Mouse (Mus musculus): ENCODE measurements around the gene 1700069L16Rik.

DNA sequence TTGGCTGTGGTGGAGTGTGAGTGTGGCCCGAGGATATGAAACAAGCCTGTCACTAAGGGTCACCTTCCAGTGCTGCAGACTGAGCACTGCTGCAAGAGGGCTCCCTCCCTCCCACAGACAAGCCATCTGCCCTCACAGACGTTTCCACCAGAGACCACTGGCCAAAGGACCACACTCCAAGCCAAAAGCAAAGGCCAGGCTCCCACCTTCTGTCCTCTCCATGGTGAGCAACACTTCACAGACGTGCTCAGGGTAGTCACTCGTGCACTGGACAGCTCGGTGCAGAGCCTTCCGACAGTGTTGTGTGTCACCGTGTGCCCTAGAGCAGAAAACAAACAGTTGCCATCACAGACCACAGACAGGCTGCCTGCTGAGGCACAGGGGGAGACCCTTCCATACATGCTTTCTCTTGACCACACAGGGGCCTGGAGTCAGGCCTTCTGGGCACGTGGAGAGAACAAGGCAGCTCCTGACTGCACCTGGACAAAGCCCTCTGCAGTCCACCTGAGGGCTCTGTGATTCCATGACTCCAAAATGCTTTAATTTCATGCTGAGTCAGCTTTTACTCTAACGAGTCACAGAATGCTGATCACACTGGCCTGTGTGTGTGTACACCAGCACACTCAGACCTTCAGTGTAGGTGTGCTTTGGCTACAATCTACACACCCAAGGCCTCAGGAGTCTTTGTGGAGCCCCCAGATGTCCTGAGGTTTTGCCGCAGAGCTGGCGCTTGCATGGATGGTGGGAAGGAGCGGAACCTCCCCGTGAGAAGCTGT, 24.2 kb upstream of the 1700069L16Rik start:
- no peak for TF ChIP-seq CTCF (IDR thresholded peaks at IDR 0.05)
- no peak for TF ChIP-seq POLR2A (IDR thresholded peaks at IDR 0.05; ENCODE audit: insufficient read depth, low read depth, low read length)
- TF ChIP-seq EP300 (IDR thresholded peaks at IDR 0.05; ENCODE audit: insufficient read depth, low read depth, low read length) = no peak
